Mouse (Mus musculus) ES-E14 (cell line): ENCODE results near the gene Fam118b.
A peak's percentile ranks its signal among the peaks of the same experiment; 100 is the strongest.

ENCODE experiments used
- CHD2 ChIP-seq: IDR thresholded peaks from 2 replicates; pipeline ENCODE4 v1.6.1; 2014; ENCODE audit warnings: mild to moderate bottlenecking, low read depth, low read length, inconsistent platforms
- HCFC1 ChIP-seq: IDR thresholded peaks from 2 replicates; pipeline ENCODE4 v1.6.1; 2012; ENCODE audit warnings: low read length, inconsistent platforms, borderline replicate concordance; ENCODE audit not compliant: insufficient read depth
- MAFK ChIP-seq: IDR thresholded peaks from 2 replicates; pipeline ENCODE4 v1.6.1; 2014; ENCODE audit warnings: mild to moderate bottlenecking, low read depth, low read length, inconsistent platforms; ENCODE audit not compliant: insufficient read depth
- ZC3H11A ChIP-seq: IDR thresholded peaks from 2 replicates; pipeline ENCODE4 v1.6.1; 2012; ENCODE audit warnings: low read depth, mild to moderate bottlenecking, inconsistent platforms, low read length, borderline replicate concordance
- ZNF384 ChIP-seq: IDR thresholded peaks from 2 replicates; pipeline ENCODE4 v1.6.1; 2012; ENCODE audit warnings: low read depth, low read length, inconsistent platforms

- TF ChIP-seq MAFK: no peak
- TF ChIP-seq ZC3H11A: no peak
- peak; percentile 78 for TF ChIP-seq HCFC1
- no peak for TF ChIP-seq ZNF384
- peak; percentile 82; the same call in 1 of the 2 replicates for TF ChIP-seq CHD2
These were observed 56.8 kb downstream of the Fam118b start, which contains the start of gene Foxred1 for GRCm38 (mm10) chr9:35210542-35211474.
